ENCODE assay signal across 12 mouse cellular contexts in genomic region chr14:76685830-76686761, GRCm38 (mm10).
DNase-seq lines count a peak whose midpoint lies in the region; ATAC-seq and TF ChIP-seq lines count a peak whose summit lies in the region.
"Had no signal": no experiment of that assay in that cellular context is flagged by ENCODE, and none has a peak within 500 bp of the region (broad histone marks: within the 10 kb centered on the region; RNA-seq: fewer than 3 reads in every experiment).

No protein-coding gene starts in this region.

- no peak overlapping the region for H3K9ac ChIP-seq in hindbrain, embryonic 11.5 days (ENCODE audit: low read depth, low read length)
- no peak overlapping the region for H3K9ac ChIP-seq in midbrain, embryonic 13.5 days (replicated peaks)

- no peaks in the 10 kb centered on the region for H3K36me3 ChIP-seq in embryonic facial prominence, embryonic 10.5 days (replicated peaks)
- H3K36me3 ChIP-seq in hindbrain, embryonic 11.5 days (ENCODE audit: control insufficient read depth, insufficient read depth, low read length) = no peaks in the 10 kb centered on the region
- no peaks in the 10 kb centered on the region for H3K36me3 ChIP-seq in midbrain, embryonic 13.5 days
- H3K36me3 ChIP-seq: G1E had no signal

- DNase-seq in layer of hippocampus, adult 2 months (ENCODE audit: low spot score in 2 of 2) = no peak
- no peak for DNase-seq in layer of hippocampus, postnatal 14 days (ENCODE audit: low spot score in 2 of 2)
- peak; percentile 62 for DNase-seq in embryonic facial prominence, embryonic 10.5 days (ENCODE audit: low spot score)
- DNase-seq in hindbrain, embryonic 11.5 days (ENCODE audit: low spot score) = peak; percentile 38
- DNase-seq in left cerebral cortex, adult 18-20 months (ENCODE audit: low spot score in 2 of 2) = no peak
- DNase-seq: cerebellum, adult 18-20 months; heart, postnatal 14 days; right cerebral cortex, adult 18-20 months; thymus, adult 2 months had no signal

- peaks cover 14% of the 10 kb centered on the region for H3K27me3 ChIP-seq in embryonic facial prominence, embryonic 10.5 days (replicated peaks; ENCODE audit: low read depth, poor library complexity, severe bottlenecking)
- no peaks in the 10 kb centered on the region for H3K27me3 ChIP-seq in hindbrain, embryonic 11.5 days (ENCODE audit: control insufficient read depth, insufficient read depth, low read length)
- H3K27me3 ChIP-seq in midbrain, embryonic 13.5 days = peaks cover 2% of the 10 kb centered on the region; the same call in 1 of the 2 replicates

- no peak overlapping the region for H3K4me3 ChIP-seq in layer of hippocampus, adult 2 months
- no peak overlapping the region for H3K4me3 ChIP-seq in embryonic facial prominence, embryonic 10.5 days
- H3K4me3 ChIP-seq in hindbrain, embryonic 11.5 days (ENCODE audit: low read depth, low read length) = no peak overlapping the region
- no peak overlapping the region for H3K4me3 ChIP-seq in midbrain, embryonic 13.5 days (replicated peaks)

- no peak overlapping the region for H3K4me2 ChIP-seq in hindbrain, embryonic 11.5 days (replicated peaks; ENCODE audit: low read depth, low read length)
- H3K4me2 ChIP-seq in midbrain, embryonic 13.5 days (replicated peaks) = no peak overlapping the region

- TF ChIP-seq CTCF in layer of hippocampus, adult 2 months (conservative IDR thresholded peaks at IDR 0.05) = no peak

- H3K4me1 ChIP-seq in embryonic facial prominence, embryonic 10.5 days = peaks cover 51% of the 10 kb centered on the region
- H3K4me1 ChIP-seq in hindbrain, embryonic 11.5 days (replicated peaks; ENCODE audit: control insufficient read depth, insufficient read depth, low read length) = peaks cover 13% of the 10 kb centered on the region
- H3K4me1 ChIP-seq in midbrain, embryonic 13.5 days (replicated peaks) = peaks cover 39% of the 10 kb centered on the region

- peak overlapping the region; percentile 64; the same call in 1 of the 2 replicates for H3K27ac ChIP-seq in layer of hippocampus, adult 2 months
- H3K27ac ChIP-seq in embryonic facial prominence, embryonic 10.5 days (replicated peaks) = peak overlapping the region; percentile 79
- H3K27ac ChIP-seq in hindbrain, embryonic 11.5 days (ENCODE audit: low read depth, low read length) = peak overlapping the region; percentile 37; the same call in 1 of the 2 replicates
- peak overlapping the region; percentile 71 for H3K27ac ChIP-seq in midbrain, embryonic 13.5 days

- no peaks in the 10 kb centered on the region for H3K9me3 ChIP-seq in embryonic facial prominence, embryonic 10.5 days
- no peaks in the 10 kb centered on the region for H3K9me3 ChIP-seq in hindbrain, embryonic 11.5 days (ENCODE audit: control insufficient read depth, low read length)
- no peaks in the 10 kb centered on the region for H3K9me3 ChIP-seq in midbrain, embryonic 13.5 days

- 52% methylated on average over 17 of the region's 17 CpGs for WGBS in embryonic facial prominence, embryonic 10.5 days
- 51% methylated on average over 17 of the region's 17 CpGs for whole genome bisulfite sequencing in hindbrain, embryonic 11.5 days
- 28% methylated on average over 17 of the region's 17 CpGs for WGBS in midbrain, embryonic 13.5 days

- ATAC-seq in hindbrain, embryonic 11.5 days (ENCODE audit: low FRiP score) = no peak
- ATAC-seq in midbrain, embryonic 13.5 days = peak; percentile 49; the same call in 1 of the 2 replicates
- ATAC-seq in CD4-positive, CD25-positive, alpha-beta regulatory T cell, adult 4 months = no peak

Comparison
In these comparisons a context has a peak if more than half of its experiments do, and no peak if none do; other contexts are left out.
1. DNase-seq: peak in embryonic facial prominence, embryonic 10.5 days (single experiment) and hindbrain, embryonic 11.5 days (single experiment); none in layer of hippocampus, adult 2 months (0 of 2), layer of hippocampus, postnatal 14 days (0 of 2) and left cerebral cortex, adult 18-20 months (0 of 2).
2. Peak in every context shown above with its lines, with median percentiles within 50 percentile points of each other: H3K27ac ChIP-seq.